Mouse (Mus musculus) cerebellum, adult 2 months (tissue): ENCODE data around the gene Pomgnt2. TPM values are rescaled to one million over a fixed set of nuclear protein-coding genes. Genes with fewer than 3 reads are reported as not detected.

Experiments used
- DNase-seq, 2 experiments: peaks; one replicate each; pipeline ENCODE4 v3.0.0; 2021
- H3K27ac ChIP-seq: fragments of 200-500 bp; 2 replicates; pipeline ENCODE4 v1.5.1; 2012; ENCODE audit warnings: low read length, control low read depth, inconsistent platforms; ENCODE audit not compliant: insufficient read depth
- H3K27me3 ChIP-seq: fragments of 200-500 bp; 2 replicates; pipeline ENCODE4 v1.6.1; 2012; ENCODE audit warnings: inconsistent platforms, mild to moderate bottlenecking, low read length, moderate library complexity; ENCODE audit not compliant: control insufficient read depth, insufficient read depth
- H3K4me1 ChIP-seq: fragments of 200-500 bp; 2 replicates; pipeline ENCODE4 v1.6.1; 2011; ENCODE audit warnings: low read length; ENCODE audit not compliant: control insufficient read depth, insufficient read depth
- H3K4me3 ChIP-seq: fragments of 200-500 bp; replicated peaks from 2 replicates; pipeline ENCODE3; 2011; ENCODE audit warnings: mild to moderate bottlenecking, low read depth, low read length, control low read depth; ENCODE audit not compliant: insufficient read depth
- CTCF ChIP-seq: fragments of 200-500 bp; IDR thresholded peaks from 2 replicates; pipeline ENCODE4 v1.5.1; 2011; ENCODE audit warnings: low read depth, mild to moderate bottlenecking, control low read depth, low read length, moderate library complexity, borderline replicate concordance; ENCODE audit not compliant: insufficient read depth
- POLR2A ChIP-seq: fragments of 200-500 bp; IDR thresholded peaks from 2 replicates; pipeline ENCODE4 v1.6.1; 2011; ENCODE audit warnings: low read length, control low read depth, borderline replicate concordance; ENCODE audit not compliant: insufficient read depth
- WGBS: fragments of 180-500 bp; shearing (Covaris S2); methylation state at CpG from one replicate; pipeline ENCODE4 v1.1.7; 2018; 5-methylcytosine and 5-hydroxymethylcytosine counted together
- polyA plus RNA-seq: library from polyadenylated mRNA; depleted of rRNA; stranded (reverse); fragments of >200 nt; gene quantifications from 2 replicates; pipeline ENCODE4 v1.2.3, GENCODE M21; 2012

The Pomgnt2 gene
- polyA plus RNA-seq, 1 experiment: 43.5 TPM

GRCm38 (mm10) chr9:122008876-122009275 is 12.0 kb upstream of the Pomgnt2 start:
- 16% methylated on average over 2 of the region's 2 CpGs for WGBS

GRCm38 (mm10) chr9:122006609-122007008 is 9.7 kb upstream of the Pomgnt2 start:
- no peak for DNase-seq
- H3K4me3 ChIP-seq: no peak overlapping the region
- no peak overlapping the region for H3K27ac ChIP-seq
- H3K27me3 ChIP-seq: no peaks in the 10 kb centered on the region
- 34% methylated on average over 7 of the region's 7 CpGs for WGBS
- no peaks in the 10 kb centered on the region for H3K4me1 ChIP-seq
- TF ChIP-seq POLR2A (no peak), CTCF (no peak)

More at GRCm38 (mm10) chr9:122008876-122009275, 12.0 kb upstream of the Pomgnt2 start:
- H3K4me3 ChIP-seq: no peak overlapping the region
- no peaks in the 10 kb centered on the region for H3K4me1 ChIP-seq
- no peak for DNase-seq
- TF ChIP-seq POLR2A (no peak), CTCF (no peak)
- no peaks in the 10 kb centered on the region for H3K27me3 ChIP-seq
- H3K27ac ChIP-seq: no peak overlapping the region

- 89% methylated on average over 2 of the region's 2 CpGs for WGBS
- no peak for DNase-seq
- H3K4me3 ChIP-seq: no peak overlapping the region
- no peaks in the 10 kb centered on the region for H3K27me3 ChIP-seq
- H3K4me1 ChIP-seq: no peaks in the 10 kb centered on the region
- H3K27ac ChIP-seq: no peak overlapping the region
- no peak for TF ChIP-seq POLR2A
- no peak for TF ChIP-seq CTCF
These were observed 9.3 kb upstream of the Pomgnt2 start for GRCm38 (mm10) chr9:122006175-122006574.

- no peak overlapping the region for H3K4me3 ChIP-seq
- TF ChIP-seq CTCF: no peak
- no peak for DNase-seq
- no peak overlapping the region for H3K27ac ChIP-seq
- 35% methylated on average over 4 of the region's 4 CpGs for WGBS
- peaks cover 11% of the 10 kb centered on the region for H3K4me1 ChIP-seq
- no peaks in the 10 kb centered on the region for H3K27me3 ChIP-seq
These were observed 1.1 kb upstream of the Pomgnt2 start for GRCm38 (mm10) chr9:121997978-121998377.

- DNase-seq: peak; percentile 94
- Histone ChIP-seq H3K27ac (peak overlapping the region; percentile 49), H3K4me3 (peak overlapping the region; percentile 63), H3K27me3 (no peaks in the 10 kb centered on the region), H3K4me1 (peaks cover 16% of the 10 kb centered on the region)
- TF ChIP-seq CTCF (no peak), POLR2A (peak; percentile 73; the same call in 1 of the 2 replicates)
- under 1% methylated on average over 53 of the region's 53 CpGs for WGBS
These were observed 1.3 kb downstream of the Pomgnt2 start for GRCm38 (mm10) chr9:121995508-121996131.

GRCm38 (mm10) chr9:121995077-121995476 is 1.8 kb downstream of the Pomgnt2 start:
- H3K27ac ChIP-seq: no peak overlapping the region
- WGBS: 2% methylated on average over 10 of the region's 10 CpGs

GRCm38 (mm10) chr9:121993047-121993446 is 3.9 kb downstream of the Pomgnt2 start:
- no peaks in the 10 kb centered on the region for H3K27me3 ChIP-seq
- WGBS: 82% methylated on average over 3 of the region's 3 CpGs
- H3K4me3 ChIP-seq: no peak overlapping the region
- peaks cover 32% of the 10 kb centered on the region for H3K4me1 ChIP-seq
- no peak for TF ChIP-seq CTCF
- TF ChIP-seq POLR2A: no peak
- DNase-seq: no peak
- H3K27ac ChIP-seq: no peak overlapping the region

More at GRCm38 (mm10) chr9:121995077-121995476, 1.8 kb downstream of the Pomgnt2 start:
- no peak for DNase-seq
- TF ChIP-seq POLR2A (no peak), CTCF (no peak)
- Histone ChIP-seq H3K4me1 (peaks cover 21% of the 10 kb centered on the region), H3K4me3 (peak overlapping the region; percentile 63), H3K27me3 (no peaks in the 10 kb centered on the region)

GRCm38 (mm10) chr9:121991041-121991440 is 5.9 kb downstream of the Pomgnt2 start:
- peaks cover 35% of the 10 kb centered on the region for H3K4me1 ChIP-seq
- H3K27me3 ChIP-seq: no peaks in the 10 kb centered on the region
- WGBS: 59% methylated on average over 5 of the region's 5 CpGs
- no peak overlapping the region for H3K4me3 ChIP-seq
- no peak for DNase-seq
- TF ChIP-seq POLR2A: no peak
- TF ChIP-seq CTCF: no peak
- H3K27ac ChIP-seq: no peak overlapping the region
